Mouse (Mus musculus) common myeloid progenitor, adult 5-6 weeks (primary cell): ENCODE results near the gene Slc7a6. TPM values are rescaled to one million over a fixed set of nuclear protein-coding genes. Genes with fewer than 3 reads are reported as not detected.

Source experiments
- total RNA-seq: library from RNA; stranded (forward); fragments of 200-1000, 187-1606 nt; gene quantifications from 2 replicates; pipeline ENCODE4 v1.2.3, GENCODE M21; 2017

Slc7a6 gene
- total RNA-seq, 1 experiment from 2014 or later = 28.2 TPM

Other genes with a start within 250 kb of the Slc7a6 start
- 0.14 and 2.7 TPM in 2 replicates for gene Ctrl, start 235.0 kb upstream of the Slc7a6 start, total RNA-seq
- gene Psmb10, start 230.4 kb upstream of the Slc7a6 start, total RNA-seq = 51.3 and 62.1 TPM in 2 replicates
- 0.32 and 1.4 TPM in 2 replicates for gene Lcat, start 225.5 kb upstream of the Slc7a6 start, total RNA-seq
- 1.9 and 8.1 TPM in 2 replicates for gene Slc12a4, start 202.8 kb upstream of the Slc7a6 start, total RNA-seq
- gene Dpep3, start 189.4 kb upstream of the Slc7a6 start, total RNA-seq = not detected in 2 replicates
- gene Dus2, start 177.5 kb upstream of the Slc7a6 start, total RNA-seq = 9.7 and 17.6 TPM in 2 replicates
- gene Dpep2nb, start 162.9 kb upstream of the Slc7a6 start, total RNA-seq = 0.41 TPM in 1 of 2 replicates, not detected in the other
- gene Ddx28, start 157.0 kb upstream of the Slc7a6 start, total RNA-seq = 8.7 and 12.3 TPM in 2 replicates
- gene Nfatc3, start 110.0 kb upstream of the Slc7a6 start, total RNA-seq = 37.3 and 47.8 TPM in 2 replicates
- not detected in 2 replicates for gene Esrp2, start 31.9 kb upstream of the Slc7a6 start, total RNA-seq
- gene Pla2g15, start 18.5 kb upstream of the Slc7a6 start, total RNA-seq = 11.2 and 13.3 TPM in 2 replicates
- 36.8 and 50.1 TPM in 2 replicates for gene Slc7a6os, start 42.1 kb downstream of the Slc7a6 start, total RNA-seq
- gene Prmt7, start 42.1 kb downstream of the Slc7a6 start, total RNA-seq = 44.0 and 51.4 TPM in 2 replicates
- gene Smpd3, start 169.1 kb downstream of the Slc7a6 start, total RNA-seq = 0.14 and 0.92 TPM in 2 replicates
- 13.4 and 13.5 TPM in 2 replicates for gene Zfp90, start 246.5 kb downstream of the Slc7a6 start, total RNA-seq